Mouse (Mus musculus) midbrain, embryonic 15.5 days (tissue): ENCODE measurements around the gene Cldn10. TPM values are rescaled to one million over a fixed set of nuclear protein-coding genes. Genes with fewer than 3 reads are reported as not detected.
A peak's percentile ranks its signal among the peaks of the same experiment; 100 is the strongest.

Source experiments
- ATAC-seq: fragments of 200-750 bp; cut with Nextera tagmentation; replicated peaks from 2 replicates; pipeline ENCODE4 v1.8.0; 2017; ENCODE audit warnings: moderate TSS enrichment
- H3K27ac ChIP-seq: fragments of 300-500 bp; sonication (generic); 2 replicates; pipeline ENCODE4 v1.5.1; 2015; ENCODE audit warnings: mild to moderate bottlenecking, inconsistent platforms
- H3K27me3 ChIP-seq: fragments of 300-500 bp; sonication (generic); replicated peaks from 2 replicates; pipeline ENCODE4 v1.6.1; 2015; ENCODE audit warnings: inconsistent platforms
- H3K36me3 ChIP-seq: fragments of 300-500 bp; sonication (generic); replicated peaks from 2 replicates; pipeline ENCODE4 v1.6.1; 2015; ENCODE audit warnings: inconsistent platforms
- H3K4me1 ChIP-seq: fragments of 300-500 bp; sonication (generic); 2 replicates; pipeline ENCODE4 v1.6.1; 2015; ENCODE audit warnings: inconsistent platforms
- H3K4me2 ChIP-seq: fragments of 300-500 bp; sonication (generic); 2 replicates; pipeline ENCODE4 v1.6.1; 2015; ENCODE audit warnings: inconsistent platforms, mild to moderate bottlenecking, moderate library complexity
- H3K4me3 ChIP-seq: fragments of 300-500 bp; sonication (generic); 2 replicates; pipeline ENCODE4 v1.5.1; 2015; ENCODE audit warnings: mild to moderate bottlenecking, inconsistent platforms
- H3K9ac ChIP-seq: fragments of 300-500 bp; sonication (generic); 2 replicates; pipeline ENCODE4 v1.6.1; 2015; ENCODE audit warnings: mild to moderate bottlenecking, inconsistent platforms
- H3K9me3 ChIP-seq: fragments of 300-500 bp; sonication (generic); 2 replicates; pipeline ENCODE4 v1.6.1; 2016; ENCODE audit warnings: inconsistent platforms
- WGBS: fragments of 180-500 bp; shearing (Covaris S2); methylation state at CpG from one replicate; pipeline ENCODE4 v1.1.7; 2015; ENCODE audit warnings: mixed read lengths; 5-methylcytosine and 5-hydroxymethylcytosine counted together
- polyA plus RNA-seq: library from polyadenylated mRNA; unstranded; fragments of >200 nt; fragmentation: Nextera tagmentation; extraction: Ambion mirVana; gene quantifications from 2 replicates; pipeline ENCODE4 v1.2.1, GENCODE M21; 2015

Cldn10 gene
- polyA plus RNA-seq, 1 experiment from 2014 or later: 1.8 TPM

DNA sequence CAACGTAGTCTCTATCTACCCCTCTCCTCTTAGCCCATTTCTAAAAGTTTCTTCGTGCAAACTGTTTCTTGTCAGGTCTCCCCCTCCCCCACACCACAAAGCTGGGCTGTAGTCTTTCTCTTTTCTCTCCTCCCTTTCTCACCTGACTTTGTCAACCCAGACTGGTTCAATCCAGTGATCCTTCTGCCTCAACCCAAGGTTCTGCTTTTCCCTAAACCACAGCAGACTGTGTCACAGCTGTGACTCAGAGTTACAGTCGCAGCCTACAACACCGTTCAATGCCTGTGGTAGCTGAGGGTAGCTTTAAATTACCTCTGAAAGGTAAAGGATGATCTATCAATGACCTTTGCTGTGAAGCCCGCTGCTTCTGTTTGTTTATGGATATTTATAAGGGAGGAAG is 21.3 kb upstream of the Cldn10 start:
- Histone ChIP-seq H3K9me3 (no peaks in the 10 kb centered on the region), H3K4me2 (no peak overlapping the region), H3K9ac (no peak overlapping the region), H3K4me3 (no peak overlapping the region), H3K4me1 (no peaks in the 10 kb centered on the region), H3K27me3 (no peaks in the 10 kb centered on the region; the same call in 1 of the 2 replicates), H3K36me3 (no peaks in the 10 kb centered on the region), H3K27ac (no peak overlapping the region)
- no peak for ATAC-seq
- whole genome bisulfite sequencing: 82% methylated on average over 5 of the region's 5 CpGs

DNA sequence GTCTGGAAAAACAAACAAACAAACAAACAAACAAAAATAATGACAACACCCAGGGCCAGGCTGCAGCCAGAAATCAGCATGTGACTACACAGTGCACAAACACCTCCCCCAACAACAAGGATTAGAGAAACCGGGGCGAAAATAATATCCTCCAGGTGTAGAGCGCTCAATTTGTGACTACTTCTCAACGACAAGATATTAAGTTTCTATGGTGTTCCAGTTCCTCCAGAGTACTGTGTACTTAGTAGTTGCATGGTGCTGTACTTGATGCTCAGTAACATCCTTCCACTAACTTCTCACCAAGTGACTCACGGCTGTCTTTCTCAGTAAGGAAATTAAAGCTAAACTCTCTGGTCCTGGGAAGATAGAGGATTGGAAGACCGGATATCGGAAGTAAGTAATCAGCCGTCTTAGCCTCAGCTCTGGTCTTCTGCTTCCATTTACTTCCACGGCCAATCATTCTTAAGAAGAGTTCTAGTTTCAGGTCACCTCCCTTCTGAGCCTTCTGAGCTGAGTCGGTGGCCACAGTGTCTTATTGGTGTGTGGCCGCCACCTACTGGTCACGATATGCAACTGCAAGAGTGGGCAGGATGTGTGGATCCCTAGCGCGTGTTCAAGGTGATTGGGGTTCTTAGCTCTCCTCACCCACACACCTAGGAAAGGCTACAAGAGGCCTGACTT is 19.9 kb upstream of the Cldn10 start:
- ATAC-seq: peak; percentile 90

DNA sequence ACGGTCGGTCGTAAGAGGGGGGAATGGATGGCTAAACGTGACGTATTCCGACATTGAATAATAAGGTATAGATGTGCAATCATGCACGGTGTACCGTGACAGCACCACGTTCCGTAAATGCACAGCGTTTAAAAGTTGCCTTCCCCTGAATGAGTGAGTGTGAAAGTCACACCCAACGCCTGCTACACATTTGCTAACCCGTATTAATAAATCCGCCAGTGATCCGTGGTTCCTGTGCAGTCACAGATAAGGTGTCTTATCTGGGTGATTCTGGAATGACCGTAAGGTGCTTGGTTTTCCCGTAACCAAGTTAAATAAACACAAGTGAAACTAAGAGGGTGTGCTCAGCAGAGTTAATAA is 19.4 kb upstream of the Cldn10 start:
- ATAC-seq: no peak; the same call in 1 of the 2 replicates

More for the DNA sequence above, 19.9 kb upstream of the Cldn10 start:
- no peaks in the 10 kb centered on the region for H3K9me3 ChIP-seq
- no peaks in the 10 kb centered on the region for H3K4me1 ChIP-seq
- H3K27ac ChIP-seq: no peak overlapping the region
- no peaks in the 10 kb centered on the region; the same call in 1 of the 2 replicates for H3K27me3 ChIP-seq
- 33% methylated on average over 14 of the region's 14 CpGs for WGBS
- H3K36me3 ChIP-seq: no peaks in the 10 kb centered on the region
- H3K4me3 ChIP-seq: no peak overlapping the region
- no peak overlapping the region for H3K9ac ChIP-seq
- no peak overlapping the region for H3K4me2 ChIP-seq

DNA sequence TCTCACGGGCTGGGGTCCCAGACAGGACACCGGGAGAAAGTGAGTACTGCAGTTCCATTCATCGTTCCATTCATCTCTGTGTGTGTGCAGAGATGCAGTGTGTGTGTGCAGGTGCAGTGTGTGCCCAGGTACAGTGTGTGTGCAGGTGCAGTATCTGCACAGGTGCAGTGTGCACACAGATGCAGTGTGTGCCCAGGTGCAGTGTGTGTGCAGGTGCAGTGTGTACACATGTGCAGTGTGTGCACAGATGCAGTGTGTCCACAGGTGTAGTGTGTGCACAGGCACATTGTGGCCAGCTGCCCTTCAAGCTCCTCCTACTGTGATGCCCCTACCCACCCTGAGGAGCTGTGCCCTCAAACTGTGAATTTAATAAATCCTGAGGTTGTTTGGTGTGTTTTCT is 14.0 kb upstream of the Cldn10 start:
- Histone ChIP-seq H3K9me3 (no peaks in the 10 kb centered on the region), H3K4me3 (no peak overlapping the region), H3K27ac (no peak overlapping the region), H3K9ac (no peak overlapping the region), H3K4me2 (no peak overlapping the region), H3K4me1 (no peaks in the 10 kb centered on the region), H3K27me3 (no peaks in the 10 kb centered on the region), H3K36me3 (no peaks in the 10 kb centered on the region)
- 94% methylated on average over 3 of the region's 3 CpGs for WGBS
- 0 out of 2 replicates have a peak, but pooled peaks have one; percentile 33 for ATAC-seq

More for the DNA sequence above, 19.4 kb upstream of the Cldn10 start:
- H3K27ac ChIP-seq: no peak overlapping the region
- H3K9me3 ChIP-seq: no peaks in the 10 kb centered on the region
- H3K9ac ChIP-seq: no peak overlapping the region
- no peaks in the 10 kb centered on the region; the same call in 1 of the 2 replicates for H3K27me3 ChIP-seq
- H3K36me3 ChIP-seq: no peaks in the 10 kb centered on the region
- no peak overlapping the region for H3K4me3 ChIP-seq
- 48% methylated on average over 17 of the region's 17 CpGs for WGBS
- H3K4me1 ChIP-seq: no peaks in the 10 kb centered on the region
- H3K4me2 ChIP-seq: no peak overlapping the region

DNA sequence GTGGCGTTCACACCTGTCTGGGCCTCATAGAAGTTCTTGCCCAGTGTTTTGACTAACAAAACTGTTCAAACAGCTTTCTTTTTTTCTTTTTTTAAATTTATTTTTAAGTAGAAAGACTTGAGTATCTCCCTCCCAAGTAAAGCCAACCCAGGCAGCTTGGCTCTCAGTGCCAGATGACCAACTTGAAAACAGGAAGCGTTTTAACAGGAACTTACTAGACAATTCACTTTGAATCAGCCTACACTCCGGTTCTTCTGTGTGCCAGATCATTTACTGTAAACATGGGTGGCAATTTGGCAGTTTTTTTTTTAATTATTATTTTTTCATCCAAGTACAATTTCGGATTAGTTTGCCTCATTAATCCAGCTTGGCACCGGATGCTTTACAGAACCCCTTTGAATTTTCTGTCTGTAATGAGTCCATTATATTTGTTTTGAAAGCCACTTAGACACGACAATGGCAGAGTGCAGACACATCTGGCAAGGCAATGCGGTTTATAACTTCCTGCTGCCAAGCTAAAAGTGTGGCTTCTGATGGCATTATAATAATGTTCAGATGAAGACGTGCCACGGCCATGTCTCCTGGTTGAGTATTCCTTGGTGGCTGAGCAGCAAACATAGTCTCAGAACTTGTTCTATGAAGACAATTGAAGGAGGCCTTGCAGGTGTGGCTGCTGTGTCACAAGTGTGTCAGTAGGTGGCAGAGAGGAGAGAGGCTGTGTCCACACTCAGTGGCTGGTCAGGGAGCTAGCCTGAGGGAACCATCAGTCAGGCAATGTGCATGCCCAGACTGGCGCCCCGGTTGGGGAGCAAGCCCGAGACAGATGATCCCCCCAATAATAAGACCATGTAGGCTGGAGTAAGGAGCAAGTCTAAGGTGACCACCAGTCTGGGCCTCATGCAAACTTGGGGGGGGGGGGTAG is 12.9 kb upstream of the Cldn10 start:
- Histone ChIP-seq H3K4me2 (no peak overlapping the region), H3K27me3 (no peaks in the 10 kb centered on the region), H3K9ac (no peak overlapping the region), H3K4me3 (no peak overlapping the region), H3K27ac (no peak overlapping the region), H3K9me3 (no peaks in the 10 kb centered on the region), H3K36me3 (no peaks in the 10 kb centered on the region), H3K4me1 (no peaks in the 10 kb centered on the region)
- 84% methylated on average over 12 of the region's 12 CpGs for WGBS
- ATAC-seq: no peak

DNA sequence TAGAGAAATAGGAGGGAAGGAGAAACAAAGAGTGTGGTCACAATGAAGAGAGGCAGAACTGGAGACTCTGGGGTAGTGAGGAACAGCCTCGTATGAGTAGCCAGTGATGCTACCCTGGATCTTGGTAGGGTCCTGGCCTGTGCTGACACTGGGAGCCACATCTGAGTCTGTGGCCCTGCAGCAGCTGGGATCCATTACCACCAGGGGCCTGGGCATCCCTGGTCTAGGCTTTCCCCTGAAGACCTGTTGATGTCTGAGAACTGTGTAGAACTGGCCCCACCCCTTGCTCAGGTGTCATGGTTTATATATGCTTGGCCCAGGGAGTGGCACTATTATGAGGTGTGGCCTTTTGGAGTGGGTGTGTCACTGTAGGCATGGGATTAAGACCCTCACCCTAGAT is 12.2 kb upstream of the Cldn10 start:
- H3K4me3 ChIP-seq: no peak overlapping the region
- H3K4me2 ChIP-seq: no peak overlapping the region
- H3K9me3 ChIP-seq: no peaks in the 10 kb centered on the region
- H3K36me3 ChIP-seq: no peaks in the 10 kb centered on the region
- no peaks in the 10 kb centered on the region for H3K27me3 ChIP-seq
- 100% methylated on average over 1 of the region's 1 CpGs for WGBS
- ATAC-seq: no peak
- no peak overlapping the region for H3K9ac ChIP-seq
- no peaks in the 10 kb centered on the region for H3K4me1 ChIP-seq
- no peak overlapping the region for H3K27ac ChIP-seq

DNA sequence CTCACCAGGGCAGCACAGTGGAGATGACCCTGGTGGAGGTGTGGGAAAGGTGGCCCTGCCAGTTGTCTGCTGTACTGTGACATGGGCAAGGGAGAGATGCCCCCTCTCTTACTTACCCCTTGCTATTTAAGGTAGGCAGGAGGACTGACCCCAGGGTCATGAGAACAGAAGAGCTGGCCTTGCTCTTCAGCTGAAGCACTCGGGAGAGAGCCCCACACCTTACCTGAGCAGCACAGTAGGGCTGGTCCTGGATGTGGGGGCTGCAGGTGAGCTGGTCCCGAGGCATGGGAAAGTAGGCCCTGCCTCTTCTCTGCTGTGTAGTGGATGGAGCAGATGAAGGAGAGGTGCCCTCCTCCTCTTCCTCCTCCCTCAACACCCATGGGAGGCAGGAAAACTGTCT is 11.3 kb upstream of the Cldn10 start:
- WGBS: 92% methylated on average over 2 of the region's 2 CpGs
- no peaks in the 10 kb centered on the region for H3K27me3 ChIP-seq
- H3K4me1 ChIP-seq: no peaks in the 10 kb centered on the region
- no peaks in the 10 kb centered on the region for H3K9me3 ChIP-seq
- no peak for ATAC-seq
- no peak overlapping the region for H3K9ac ChIP-seq
- no peak overlapping the region for H3K4me2 ChIP-seq
- H3K36me3 ChIP-seq: no peaks in the 10 kb centered on the region
- no peak overlapping the region for H3K27ac ChIP-seq
- no peak overlapping the region for H3K4me3 ChIP-seq

DNA sequence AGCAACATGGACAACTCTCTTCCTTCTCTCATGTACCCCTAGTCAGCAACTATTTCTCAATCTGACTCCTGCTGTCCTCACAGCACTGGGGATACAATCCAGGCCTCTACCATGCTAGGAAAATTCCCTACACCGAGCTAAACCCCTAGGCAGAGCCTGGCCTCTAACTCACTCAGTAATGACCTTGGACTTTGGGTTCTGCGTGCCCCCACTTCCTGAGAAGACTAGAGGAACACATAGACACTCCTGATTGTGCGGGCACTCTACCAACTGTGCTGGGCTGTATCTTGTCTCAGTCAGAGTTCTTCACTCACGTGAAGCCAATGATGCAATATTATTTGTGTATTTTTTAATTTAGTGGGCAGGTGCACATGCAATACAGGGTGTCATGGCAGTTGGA is 10.2 kb upstream of the Cldn10 start:
- H3K4me3 ChIP-seq: no peak overlapping the region
- no peak for ATAC-seq
- no peaks in the 10 kb centered on the region for H3K27me3 ChIP-seq
- H3K9ac ChIP-seq: no peak overlapping the region
- no peak overlapping the region for H3K27ac ChIP-seq
- no peaks in the 10 kb centered on the region for H3K9me3 ChIP-seq
- 96% methylated on average over 4 of the region's 4 CpGs for WGBS
- H3K4me1 ChIP-seq: no peaks in the 10 kb centered on the region
- no peaks in the 10 kb centered on the region for H3K36me3 ChIP-seq
- H3K4me2 ChIP-seq: no peak overlapping the region

DNA sequence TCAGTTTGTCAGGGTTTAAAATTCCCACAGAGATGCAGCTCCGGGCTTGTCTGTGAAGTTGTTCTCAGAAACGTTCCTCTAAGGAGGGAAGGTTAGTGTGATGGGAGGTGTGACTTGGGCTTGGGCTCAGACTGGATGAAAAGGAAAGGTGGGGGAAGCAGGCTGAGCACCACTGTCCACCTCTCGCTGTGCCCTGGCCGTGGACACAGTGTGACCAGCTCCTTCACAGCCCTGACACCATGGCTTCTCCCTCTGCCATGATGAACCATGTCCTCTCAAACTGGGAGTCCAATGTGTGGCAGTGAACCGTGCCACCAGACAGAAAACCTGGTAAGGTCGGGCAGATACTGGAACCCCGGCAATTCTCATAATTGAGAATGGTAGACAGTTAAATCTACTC is 6.1 kb upstream of the Cldn10 start:
- WGBS: 83% methylated on average over 7 of the region's 7 CpGs
- Histone ChIP-seq H3K9ac (no peak overlapping the region), H3K4me2 (no peak overlapping the region), H3K4me3 (no peak overlapping the region), H3K4me1 (no peaks in the 10 kb centered on the region), H3K36me3 (no peaks in the 10 kb centered on the region), H3K27ac (no peak overlapping the region), H3K9me3 (no peaks in the 10 kb centered on the region), H3K27me3 (no peaks in the 10 kb centered on the region)
- ATAC-seq: no peak

DNA sequence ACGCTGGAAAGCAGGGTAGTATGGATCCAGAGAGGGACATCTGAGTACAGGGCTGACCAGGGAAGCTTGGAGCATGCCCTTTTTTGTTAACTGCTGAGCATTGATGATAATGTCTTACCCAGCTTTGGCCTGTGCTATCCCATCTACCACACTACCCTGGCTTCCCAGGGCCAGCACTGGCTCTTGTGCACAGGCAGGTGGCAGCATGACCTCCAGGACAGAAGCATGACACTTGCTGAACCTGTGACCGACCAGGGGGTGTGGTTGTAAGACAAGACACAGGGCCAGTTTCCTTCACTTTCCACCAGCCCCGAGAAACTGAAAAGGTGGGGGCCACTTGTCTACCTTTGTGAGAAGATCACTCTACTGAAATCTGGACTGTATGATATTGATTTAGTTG is 5.5 kb upstream of the Cldn10 start:
- WGBS: 59% methylated on average over 3 of the region's 3 CpGs
- no peak for ATAC-seq
- H3K4me2 ChIP-seq: no peak overlapping the region

DNA sequence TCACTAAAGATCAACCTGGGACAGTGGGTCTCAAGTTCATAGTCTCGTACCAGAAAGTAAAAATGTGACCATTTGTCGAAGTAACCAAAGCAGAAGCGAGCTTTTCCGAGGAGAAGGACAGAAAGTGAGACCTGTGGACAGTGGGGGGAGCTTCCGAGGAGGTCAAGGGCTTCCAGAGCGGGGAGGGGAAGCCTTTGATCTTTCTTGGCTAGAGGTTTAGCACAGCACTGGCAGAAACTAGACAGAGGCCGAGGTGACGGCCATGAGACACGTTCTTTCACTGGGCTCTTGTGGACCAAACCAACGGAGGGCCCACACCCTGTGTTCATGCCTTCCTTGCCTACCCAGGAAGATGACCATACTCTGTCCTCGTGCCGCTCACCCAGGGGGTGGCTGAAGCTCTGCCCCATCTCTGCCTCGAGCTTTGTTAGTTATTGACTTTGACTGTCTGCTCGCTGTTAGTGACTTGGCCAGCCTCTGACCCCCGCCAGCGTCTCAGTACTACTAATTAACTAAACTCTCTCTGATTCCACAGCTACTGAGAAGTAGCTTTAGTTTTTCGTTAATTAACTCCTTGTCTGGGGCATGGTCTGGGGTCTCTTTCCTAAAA is 4.3 kb upstream of the Cldn10 start:
- no peaks in the 10 kb centered on the region for H3K36me3 ChIP-seq
- ATAC-seq: no peak
- no peak overlapping the region for H3K4me2 ChIP-seq
- no peak overlapping the region for H3K9ac ChIP-seq
- no peaks in the 10 kb centered on the region for H3K9me3 ChIP-seq
- 64% methylated on average over 17 of the region's 17 CpGs for WGBS
- H3K27ac ChIP-seq: no peak overlapping the region
- no peak overlapping the region for H3K4me3 ChIP-seq
- H3K27me3 ChIP-seq: no peaks in the 10 kb centered on the region
- no peaks in the 10 kb centered on the region for H3K4me1 ChIP-seq

More for the DNA sequence above, 5.5 kb upstream of the Cldn10 start:
- H3K9me3 ChIP-seq: no peaks in the 10 kb centered on the region
- no peak overlapping the region for H3K27ac ChIP-seq
- no peaks in the 10 kb centered on the region for H3K27me3 ChIP-seq
- no peaks in the 10 kb centered on the region for H3K4me1 ChIP-seq
- H3K4me3 ChIP-seq: no peak overlapping the region
- H3K36me3 ChIP-seq: no peaks in the 10 kb centered on the region
- no peak overlapping the region for H3K9ac ChIP-seq

DNA sequence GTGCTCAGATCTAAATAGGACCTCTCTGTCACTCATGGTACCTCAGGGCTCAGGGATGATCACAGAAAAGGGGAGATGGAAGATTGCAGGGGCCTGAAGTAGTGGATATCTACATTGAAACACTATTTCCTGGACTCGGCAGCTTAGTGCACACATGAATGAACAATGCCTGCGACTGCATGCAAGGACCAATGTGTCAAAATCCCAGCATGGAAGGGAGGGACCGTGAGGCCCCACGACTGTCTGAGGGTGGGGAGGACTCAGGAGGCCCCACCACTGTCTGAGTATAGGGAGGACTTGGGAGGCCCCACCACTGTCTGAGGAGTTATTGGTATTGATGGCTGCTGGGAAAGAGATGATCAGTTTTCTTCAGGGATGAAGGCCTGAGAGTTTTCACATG is 2.5 kb downstream of the Cldn10 start:
- WGBS: 67% methylated on average over 4 of the region's 4 CpGs

More for the DNA sequence above, 2.5 kb downstream of the Cldn10 start:
- no peak overlapping the region for H3K9ac ChIP-seq
- no peaks in the 10 kb centered on the region for H3K4me1 ChIP-seq
- H3K9me3 ChIP-seq: no peaks in the 10 kb centered on the region
- no peak overlapping the region for H3K4me3 ChIP-seq
- no peak overlapping the region for H3K4me2 ChIP-seq
- no peaks in the 10 kb centered on the region for H3K27me3 ChIP-seq
- ATAC-seq: no peak
- no peak overlapping the region for H3K27ac ChIP-seq
- H3K36me3 ChIP-seq: no peaks in the 10 kb centered on the region
